Mouse (Mus musculus) frontal cortex, postnatal 36 days (tissue): ENCODE results near the gene Rap1gap2.
"Not testable (repeated sequence)": the region's sequence is repeated elsewhere in the genome, so short reads cannot be mapped to it uniquely, and the experiment has no call there.

Experiments used
- DNase-seq, 2 experiments: peaks; one replicate each; pipeline ENCODE4 v3.0.0; 2022; ENCODE audit warnings: low spot score in 2 of 2

The Rap1gap2 gene

DNA sequence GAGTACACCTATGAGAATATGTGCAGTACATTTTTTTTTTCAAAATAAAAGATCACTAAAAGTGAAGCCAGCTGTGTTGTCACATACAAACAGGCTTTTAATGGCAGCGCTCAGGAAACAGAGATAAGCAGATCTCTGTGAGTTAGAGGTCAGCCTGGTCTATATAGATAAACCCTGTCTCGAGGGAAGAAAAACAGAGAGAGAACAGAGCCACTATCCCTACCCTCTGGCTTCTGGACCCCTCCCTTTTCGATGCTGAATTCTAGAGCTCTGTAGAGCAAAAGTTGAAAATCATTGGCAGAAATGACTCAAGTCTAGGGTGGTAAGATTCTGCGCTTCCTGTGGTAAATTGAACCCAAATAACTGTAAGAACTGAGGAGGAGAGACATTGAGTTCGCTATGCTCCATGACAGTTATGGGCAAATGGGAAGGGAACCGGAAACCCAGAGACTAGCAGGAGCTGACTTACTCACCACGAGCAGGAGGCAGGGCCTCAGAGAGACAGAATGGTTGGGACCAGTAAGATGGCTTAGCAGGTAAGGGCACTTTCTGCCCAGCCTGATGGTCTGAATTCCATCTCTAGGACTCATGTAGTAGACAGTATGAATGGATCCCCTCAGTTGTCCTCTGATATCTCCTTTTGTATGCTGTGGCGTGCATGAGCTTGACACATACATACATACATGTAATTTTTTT lies 11.4 kb upstream of the Rap1gap2 start:
- no peak for DNase-seq

DNA sequence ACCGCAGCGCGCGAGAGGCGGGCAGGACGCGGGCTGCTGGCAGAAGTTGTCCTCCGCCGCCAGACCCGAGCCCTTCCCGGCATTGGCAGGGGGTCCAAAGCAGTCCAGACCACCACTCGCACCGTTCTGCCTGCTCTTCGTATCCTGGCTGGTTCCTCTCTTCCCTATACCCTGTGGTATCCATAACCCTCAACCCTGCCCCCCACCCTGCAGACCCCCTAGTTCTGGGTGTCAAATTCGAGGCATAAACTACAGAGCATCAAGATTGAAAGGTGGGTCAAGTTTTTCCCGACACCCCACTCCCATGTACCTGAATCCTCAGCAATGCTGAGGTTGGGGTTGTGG lies 9.2 kb upstream of the Rap1gap2 start:
- no peak for DNase-seq

DNA sequence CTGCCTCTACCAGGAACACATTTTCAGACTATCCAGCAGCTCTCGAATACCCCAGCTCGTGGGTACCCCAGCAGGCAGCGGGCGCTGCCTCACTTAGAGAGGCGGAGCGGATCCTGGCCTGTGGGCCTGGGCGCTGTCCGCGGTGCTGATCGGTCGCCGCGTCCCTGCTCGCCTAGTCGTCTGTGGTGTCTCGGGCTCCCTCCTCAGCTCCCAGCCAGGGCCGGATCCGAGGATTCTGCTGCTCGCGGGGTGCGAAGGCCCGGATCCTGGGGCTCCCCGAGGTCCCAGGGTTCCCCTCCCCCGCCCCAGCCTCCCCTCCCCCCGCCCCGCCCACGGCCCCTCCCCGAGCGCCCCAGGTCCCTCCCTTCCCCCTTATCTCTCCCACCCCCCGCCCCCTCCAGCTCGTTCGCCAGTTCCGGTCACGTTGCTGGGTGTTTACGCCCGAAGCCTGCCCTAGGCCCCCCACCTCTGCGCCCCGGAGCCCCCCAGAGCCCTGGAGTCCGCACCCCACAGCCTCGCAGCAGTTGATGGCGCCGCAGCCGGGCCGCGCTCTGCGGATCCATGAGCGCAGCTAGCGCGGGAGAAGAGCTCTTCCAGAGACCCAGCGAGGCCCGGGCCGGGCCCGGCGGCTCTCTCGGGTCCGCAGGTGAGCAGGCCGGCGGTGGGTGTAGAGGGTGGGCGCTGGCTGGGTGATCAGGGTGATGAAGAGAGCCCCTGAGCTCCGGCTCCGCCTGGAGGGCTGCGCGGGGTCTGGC lies 8.7 kb upstream of the Rap1gap2 start, which contains the start of gene Ccdc92b:
Gene Ccdc92b, plus strand, starts transcription at position 405 of the 755 bp plus-strand sequence.
- peak; percentile 69 to 72 for DNase-seq

DNA sequence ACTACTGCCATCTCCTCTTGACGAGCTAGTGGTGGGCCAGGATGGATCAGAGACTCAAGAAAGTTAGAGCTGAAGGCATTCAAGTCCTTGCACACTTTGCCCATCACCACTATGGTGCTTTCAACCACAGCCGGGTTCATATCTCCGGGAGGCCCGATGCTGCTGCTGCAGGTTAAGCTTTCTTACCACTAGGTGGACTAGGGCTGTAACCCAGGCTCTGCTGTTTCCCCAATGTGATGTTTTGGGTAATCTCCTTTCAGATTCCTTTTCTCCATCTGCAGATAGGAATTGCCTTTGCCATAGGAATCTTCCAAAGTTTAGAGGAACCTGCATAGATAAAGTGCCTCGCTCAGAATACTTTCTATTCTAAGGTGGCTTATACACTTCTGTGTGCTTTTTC lies 4.9 kb upstream of the Rap1gap2 start:
- DNase-seq = no peak

DNA sequence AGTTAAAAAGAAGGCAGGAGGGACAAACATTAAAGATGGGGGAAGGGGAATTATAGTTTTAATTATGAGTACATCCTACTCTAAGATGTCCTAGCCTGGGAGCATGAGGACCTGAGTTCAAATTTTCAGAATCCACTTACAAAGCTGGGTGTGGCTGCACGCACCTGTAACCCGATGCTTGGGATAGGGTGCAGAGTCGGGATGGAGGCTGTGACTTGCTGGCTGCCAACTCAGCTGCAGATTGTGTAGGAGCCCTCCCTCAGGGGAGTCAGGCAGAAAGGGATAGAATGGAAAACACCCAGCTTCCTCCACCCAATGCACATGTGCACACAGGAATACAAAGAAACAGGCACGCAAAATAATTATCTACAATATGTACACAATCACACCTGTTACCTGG lies 2.7 kb upstream of the Rap1gap2 start:
- no peak for DNase-seq

DNA sequence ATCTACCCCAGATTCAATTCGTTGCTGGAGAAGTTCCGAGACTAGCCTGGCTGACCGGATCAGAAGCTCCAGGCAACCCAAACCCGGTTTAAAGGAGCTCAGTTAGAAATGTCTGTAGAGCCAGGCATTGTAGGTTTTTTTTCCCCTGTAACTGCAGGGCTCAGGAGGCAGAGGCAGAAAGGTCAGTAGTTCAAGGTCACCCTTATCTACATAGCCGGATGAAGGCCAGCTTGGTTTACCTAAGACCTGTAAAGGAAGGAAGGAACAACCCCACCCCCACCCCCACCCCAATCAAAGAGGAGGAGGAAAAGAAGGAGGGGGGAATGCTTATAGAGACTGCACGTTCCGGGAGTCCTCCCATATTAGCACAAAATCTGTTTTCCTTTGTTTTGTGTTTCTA lies 722 bp upstream of the Rap1gap2 start:
- no peak for DNase-seq

DNA sequence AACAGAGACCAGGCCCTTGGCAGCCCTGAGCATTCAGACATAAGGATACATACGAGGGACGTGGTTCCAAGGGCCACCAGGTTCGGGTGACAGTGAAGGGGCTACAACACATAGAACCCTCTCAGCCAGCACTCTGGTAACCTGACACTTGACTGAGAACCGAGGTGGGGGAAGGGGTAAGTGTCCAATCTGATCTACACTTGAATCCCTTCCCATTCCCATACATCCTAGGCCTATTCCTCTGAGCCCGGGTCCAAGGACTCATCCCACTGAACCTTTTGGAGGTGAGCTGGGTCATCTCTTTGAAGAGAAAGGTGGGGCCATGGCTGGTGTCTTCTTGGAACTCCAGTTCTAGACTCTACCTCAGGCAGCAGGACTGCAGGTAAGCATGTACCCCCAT lies 647 bp downstream of the Rap1gap2 start:
- DNase-seq = no peak

DNA sequence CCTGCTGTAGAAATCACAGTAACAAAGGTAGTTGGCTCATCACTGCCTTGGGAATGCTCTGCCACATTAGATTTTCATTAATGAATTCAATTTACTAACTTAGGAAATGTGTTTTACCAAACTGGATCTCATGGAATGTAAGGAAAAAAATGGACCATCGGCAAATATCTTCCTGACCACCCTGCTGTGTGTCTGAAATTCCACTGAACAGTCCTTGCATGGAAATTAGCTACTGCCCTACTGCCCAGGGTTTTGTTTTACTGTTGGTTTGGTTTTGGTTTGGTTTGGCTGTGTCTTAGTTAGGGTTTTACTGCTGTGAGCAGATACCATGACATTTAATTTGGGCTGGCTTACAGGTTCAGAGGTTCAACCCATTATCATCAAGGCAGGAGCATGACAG lies 8.4 kb downstream of the Rap1gap2 start:
- DNase-seq = no peak

DNA sequence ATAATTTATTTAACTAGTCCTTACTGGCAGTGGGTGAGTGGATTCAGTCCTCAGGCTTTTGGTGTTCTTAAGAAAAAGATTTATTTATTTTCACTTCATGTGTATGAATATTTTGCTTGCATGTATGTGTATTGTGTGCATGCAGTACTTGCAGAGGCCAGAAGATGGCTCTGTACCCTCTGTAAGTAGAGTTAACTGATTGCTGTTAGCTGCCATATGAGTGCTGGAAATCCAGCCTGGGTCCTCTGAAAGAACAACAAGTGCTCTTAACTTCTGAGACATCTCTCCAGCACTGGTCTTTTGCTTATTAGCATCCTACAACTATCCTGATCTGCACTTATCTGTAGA lies 12.8 kb downstream of the Rap1gap2 start:
- DNase-seq = no peak

DNA sequence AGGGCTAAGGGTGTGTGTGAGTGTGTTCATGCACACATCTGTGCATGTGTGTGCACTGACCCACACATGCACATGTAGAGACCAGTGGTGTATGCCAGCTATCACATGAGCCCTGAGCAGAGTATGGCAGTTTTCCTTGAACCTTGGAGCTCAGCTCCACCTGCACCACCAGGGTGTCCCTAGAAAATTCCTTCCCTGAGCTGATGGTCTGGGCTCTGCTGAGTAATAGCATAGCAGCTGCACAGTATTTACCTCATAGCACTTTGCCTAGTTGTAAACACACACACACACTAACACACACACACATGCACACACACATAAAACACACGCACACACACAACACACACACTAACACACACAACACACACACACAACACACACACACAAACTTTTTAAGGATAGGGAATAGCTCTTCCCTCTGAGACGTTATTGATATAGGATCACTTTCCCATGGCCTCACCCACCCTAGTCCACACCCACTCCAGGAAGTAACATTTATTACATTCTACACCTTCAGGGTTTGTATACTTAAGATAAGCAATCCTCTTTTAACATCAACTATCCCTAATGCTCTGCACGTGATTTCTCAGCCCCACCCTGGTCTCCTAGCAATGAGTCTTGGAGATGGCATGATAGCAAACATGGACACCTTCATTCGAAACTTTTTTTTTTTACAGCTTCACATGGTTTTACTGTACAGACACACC lies 13.3 kb downstream of the Rap1gap2 start:
- no peak for DNase-seq

DNA sequence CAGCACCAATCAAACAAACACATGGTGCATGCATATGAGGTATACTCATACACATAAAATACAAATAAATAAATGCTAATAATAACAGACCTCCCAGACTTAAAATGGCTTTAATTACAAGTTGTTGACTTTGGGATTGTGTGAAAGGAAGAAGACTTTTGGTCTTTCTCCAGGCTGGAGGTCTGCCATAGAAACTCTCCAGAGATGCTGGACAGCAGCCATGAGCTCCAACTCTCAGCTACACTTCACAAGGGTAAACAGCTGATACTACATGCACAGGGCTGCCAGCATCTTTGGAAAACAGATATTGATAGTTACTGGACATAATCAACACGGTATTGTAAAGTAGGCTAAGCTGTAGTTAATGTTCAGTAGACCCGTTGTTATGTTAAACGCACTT lies 18.5 kb downstream of the Rap1gap2 start:
- no peak for DNase-seq

DNA sequence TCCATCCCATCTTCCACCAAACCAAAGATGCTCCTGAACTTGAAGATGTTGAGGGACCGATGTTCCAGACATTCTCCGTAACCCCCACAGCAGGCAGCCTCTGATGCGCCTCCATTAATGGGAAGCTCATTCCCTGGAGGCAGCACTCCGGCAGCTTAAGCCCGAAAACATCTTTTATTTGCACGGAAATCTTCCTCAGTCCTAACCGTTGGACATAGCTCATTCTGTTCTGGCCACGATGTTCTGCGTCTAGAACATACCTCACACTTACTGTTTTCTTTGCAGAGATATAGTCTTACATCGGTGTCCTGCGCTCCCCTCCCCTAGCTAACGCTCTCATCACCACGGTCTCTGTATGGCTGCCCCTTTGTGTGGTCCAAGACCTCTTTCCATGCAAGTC lies 20.0 kb downstream of the Rap1gap2 start:
- DNase-seq = no peak

DNA sequence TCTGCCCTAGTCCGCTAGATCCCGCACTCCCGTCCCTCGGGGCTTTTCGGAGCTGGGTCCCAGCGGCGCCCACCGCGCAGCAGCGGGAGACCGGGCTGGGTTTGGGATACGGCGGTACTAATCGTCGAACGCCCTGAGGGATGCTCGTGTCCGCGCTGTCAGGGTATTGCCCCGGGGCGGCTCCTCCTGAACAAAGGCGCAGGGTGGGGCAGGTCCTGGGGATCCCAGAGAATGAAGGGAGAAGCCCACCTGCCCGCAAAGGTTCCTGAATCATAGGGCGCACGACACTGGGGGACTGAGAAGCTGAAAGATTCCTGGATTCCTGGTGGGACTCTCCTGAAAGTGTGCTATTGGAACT lies 20.5 kb downstream of the Rap1gap2 start:
- no peak for DNase-seq

DNA sequence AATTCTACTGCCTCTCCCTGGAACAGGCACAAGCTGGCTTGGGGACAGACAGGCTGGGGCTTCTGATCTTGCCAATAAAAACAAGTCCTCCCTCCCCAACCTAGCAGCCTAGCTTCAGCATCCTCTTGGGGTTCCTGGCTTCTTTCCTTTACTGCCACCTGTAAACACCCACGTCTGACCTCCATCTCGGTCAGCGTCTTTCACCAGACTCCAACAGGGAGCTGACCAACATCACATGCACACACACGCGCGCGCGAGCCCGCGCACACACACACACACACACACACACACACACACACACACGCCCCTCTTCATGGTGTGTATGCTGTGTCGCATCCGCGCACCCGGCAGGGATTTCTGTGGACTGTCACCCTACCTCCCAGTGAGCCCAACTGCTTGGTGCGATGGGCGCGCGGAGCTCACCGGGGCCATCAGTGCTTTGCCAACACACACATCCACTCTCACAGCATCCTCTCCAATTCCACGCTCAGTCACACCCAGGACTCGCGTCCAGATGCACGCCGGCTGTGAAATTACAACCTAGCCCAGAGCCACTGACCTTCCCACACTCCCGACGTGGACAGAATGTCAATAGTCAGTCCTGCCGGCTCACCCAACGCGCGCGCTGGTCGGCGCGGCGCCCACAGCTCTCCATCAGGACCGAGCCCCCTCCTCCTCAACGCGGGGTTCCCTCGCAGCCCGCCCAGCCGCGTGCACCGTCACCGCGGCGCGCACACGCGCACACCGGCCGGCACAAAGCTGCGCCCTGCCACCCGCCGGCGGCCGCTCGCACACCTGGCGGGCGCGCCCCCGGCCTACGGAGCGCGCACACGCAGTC lies 21.1 kb downstream of the Rap1gap2 start:
- DNase-seq = peak; percentile 67 to 68

DNA sequence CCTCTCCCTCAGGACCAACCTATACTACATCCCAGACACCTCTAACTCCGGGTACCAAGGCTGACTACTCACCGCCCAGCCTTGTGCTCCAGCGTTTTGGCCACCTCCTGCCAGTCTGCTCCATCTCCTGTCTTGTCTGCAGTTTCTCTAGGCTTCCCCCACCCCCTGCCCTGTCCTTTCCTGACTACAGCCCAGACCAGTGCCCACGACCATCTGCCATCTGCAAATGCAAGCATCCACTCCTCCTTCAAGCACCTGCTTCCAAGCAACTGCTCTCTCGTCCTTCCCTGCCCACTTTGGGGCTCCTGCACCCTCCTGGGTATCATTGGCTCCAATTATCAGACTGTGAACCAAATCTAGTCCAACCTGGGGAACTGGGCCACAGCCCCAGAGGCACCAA lies 24.3 kb downstream of the Rap1gap2 start:
- DNase-seq = peak in 1 of 2 experiments; percentile 62

DNA sequence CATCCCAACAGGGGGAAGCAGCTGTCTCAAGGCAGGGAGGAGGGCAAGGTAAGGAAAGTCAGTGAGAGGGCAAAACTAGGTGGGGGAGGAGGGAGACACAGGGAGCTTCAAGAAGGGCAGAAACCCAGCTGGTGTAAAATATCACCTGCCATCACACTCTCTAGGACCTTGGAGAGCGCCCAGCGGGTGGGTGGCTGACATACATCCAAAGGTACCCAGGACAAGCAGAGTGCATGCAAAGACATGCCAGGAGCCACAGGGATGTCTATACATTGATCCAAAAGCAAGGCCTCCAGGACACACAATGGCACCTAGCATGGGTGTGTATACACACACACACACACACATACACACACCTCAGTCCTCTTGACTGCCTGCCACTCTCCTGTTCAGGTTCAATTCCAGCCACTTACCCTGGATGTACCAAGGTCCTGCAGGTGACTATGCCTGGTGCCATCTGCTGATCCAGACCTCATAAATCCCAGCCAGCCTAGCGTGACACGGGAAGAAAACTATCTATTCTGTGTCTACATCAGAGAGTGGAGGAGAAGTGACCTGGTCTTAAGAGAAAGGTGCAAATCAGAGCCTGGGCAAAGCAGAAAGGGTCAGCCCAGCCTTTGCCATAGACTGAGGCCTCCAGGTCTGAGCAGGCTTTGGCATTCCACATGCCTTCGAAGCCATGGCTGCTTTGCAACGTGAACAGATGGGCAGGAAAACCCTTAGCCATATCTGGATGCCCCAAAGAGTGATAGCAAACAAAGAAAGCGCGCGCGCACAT lies 25.6 kb downstream of the Rap1gap2 start:
- no peak for DNase-seq

DNA sequence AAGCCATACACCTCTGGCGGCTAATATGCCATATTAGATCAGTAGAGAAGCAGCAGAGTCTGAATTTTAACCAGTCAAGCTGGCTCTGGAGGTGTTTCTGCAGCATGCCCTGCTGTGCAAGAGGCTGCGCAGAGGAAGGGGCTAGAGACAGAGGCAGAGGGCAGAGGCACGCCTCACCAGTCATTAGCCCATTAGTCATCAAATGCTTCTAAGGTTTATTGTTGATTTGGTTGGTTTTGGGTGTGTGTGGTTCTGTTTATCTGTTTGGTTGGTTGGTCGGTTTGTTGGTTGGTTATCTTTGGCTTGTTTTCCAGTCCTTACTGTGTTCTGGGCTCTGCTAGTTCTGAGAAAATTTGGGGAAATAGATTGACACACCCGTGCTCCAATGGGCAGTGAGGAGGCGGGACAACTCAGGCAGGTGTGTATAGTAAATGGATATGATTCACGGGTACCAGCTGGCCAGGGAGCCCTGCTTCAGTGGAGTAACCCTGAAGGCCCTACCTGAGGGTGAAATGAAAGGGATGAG lies 26.8 kb downstream of the Rap1gap2 start:
- DNase-seq = no peak

DNA sequence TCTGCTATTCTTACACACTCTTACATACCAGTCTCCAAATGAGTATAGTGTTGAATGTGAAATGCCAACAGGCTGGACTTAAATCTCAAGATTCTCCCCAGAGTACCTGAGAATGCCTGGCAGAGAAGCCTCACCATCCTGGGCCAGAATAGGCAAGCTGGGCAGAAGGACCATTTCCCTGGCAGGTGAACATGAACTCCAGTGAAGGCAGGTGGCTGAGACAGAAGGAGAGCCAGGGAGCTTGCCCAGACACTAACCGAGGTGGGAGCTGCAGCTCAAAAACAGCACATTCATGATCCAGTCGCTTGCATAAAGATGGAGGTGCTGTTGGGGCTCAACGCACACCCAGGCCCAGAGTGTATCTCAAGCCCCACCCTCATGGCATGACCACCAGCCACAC lies 28.3 kb downstream of the Rap1gap2 start:
- DNase-seq = no peak

DNA sequence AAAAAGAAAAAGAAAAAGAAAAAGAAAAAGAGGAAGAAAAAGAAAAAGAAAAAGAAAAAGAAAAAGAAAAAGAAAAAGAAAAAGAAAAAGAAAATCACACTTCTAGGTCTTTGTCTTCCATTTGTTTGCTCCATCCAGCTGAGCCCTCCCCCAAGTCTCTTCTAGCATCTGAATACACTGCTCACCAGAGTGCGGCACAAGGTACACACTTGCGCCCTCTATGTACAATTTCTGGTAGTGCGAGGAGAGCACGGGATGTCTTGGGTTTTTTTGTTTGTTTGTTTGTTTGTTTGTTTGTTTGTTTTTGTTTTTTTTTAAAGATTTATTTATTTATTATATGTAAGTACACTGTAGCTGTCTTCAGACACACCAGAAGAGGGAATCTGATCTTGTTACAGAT lies 29.4 kb downstream of the Rap1gap2 start:
- DNase-seq = not testable (repeated sequence)

DNA sequence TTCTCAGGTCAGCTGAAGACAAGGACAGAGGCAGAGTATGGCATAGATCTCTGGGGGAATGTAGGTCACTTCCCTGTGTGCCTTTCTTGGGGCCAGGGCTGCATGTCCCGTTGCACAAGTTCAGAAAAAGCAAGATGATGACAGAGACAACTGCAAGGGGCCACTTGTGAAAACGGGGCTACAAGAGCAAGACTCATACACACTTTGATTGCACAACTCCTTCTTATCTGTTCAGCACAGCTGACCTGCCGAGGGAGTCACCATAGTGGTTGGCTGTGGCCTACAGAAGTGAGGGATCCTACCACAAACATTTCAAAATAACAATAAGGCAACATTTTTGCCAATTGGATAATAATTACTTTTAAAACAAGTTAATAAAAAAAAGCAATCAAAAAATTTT lies 33.6 kb downstream of the Rap1gap2 start:
- DNase-seq = no peak

DNA sequence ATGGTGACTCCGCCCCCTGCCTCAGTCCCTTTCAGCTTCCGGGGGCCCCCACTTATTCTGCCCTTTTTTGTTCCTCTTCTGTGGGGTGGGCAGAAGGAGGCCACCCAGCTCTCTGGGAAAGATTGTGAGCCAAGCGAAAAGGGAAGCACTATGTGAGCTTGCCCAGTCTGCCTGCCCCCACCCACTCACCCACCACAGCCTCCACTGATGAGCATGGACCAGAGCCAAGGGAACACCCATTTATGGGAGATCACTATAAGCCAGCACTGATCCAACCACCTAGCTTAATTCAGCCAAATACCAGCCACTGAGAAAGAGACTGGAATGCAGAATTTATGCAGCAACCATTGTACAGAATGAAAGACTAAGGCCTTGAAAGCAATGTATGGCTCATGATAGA lies 34.8 kb downstream of the Rap1gap2 start:
- no peak for DNase-seq
